Mouse (Mus musculus) midbrain, embryonic 11.5 days (tissue): ENCODE data around the gene Cyp26a1. TPM values are rescaled to one million over a fixed set of nuclear protein-coding genes. Genes with fewer than 3 reads are reported as not detected.

Experiments used
- ATAC-seq: fragments of 200-750 bp; cut with Nextera tagmentation; 2 replicates; pipeline ENCODE4 v1.8.0; 2017; ENCODE audit warnings: moderate TSS enrichment, moderate library complexity; ENCODE audit not compliant: low FRiP score
- DNase-seq: peaks from one replicate; pipeline ENCODE4 v3.0.0; 2015; ENCODE audit warnings: low spot score; ENCODE audit errors: missing footprints
- H3K27ac ChIP-seq: fragments of 300-500 bp; sonication (generic); 2 replicates; pipeline ENCODE4 v1.5.1; 2014; ENCODE audit warnings: low read depth, low read length
- H3K27me3 ChIP-seq: fragments of 300-500 bp; sonication (generic); 2 replicates; pipeline ENCODE4 v1.6.1; 2014; ENCODE audit warnings: mild to moderate bottlenecking, low read length, moderate library complexity, mixed read lengths; ENCODE audit not compliant: control insufficient read depth, insufficient read depth
- H3K36me3 ChIP-seq: fragments of 300-500 bp; sonication (generic); 2 replicates; pipeline ENCODE4 v1.6.1; 2014; ENCODE audit warnings: mild to moderate bottlenecking, low read length, moderate library complexity, mixed read lengths; ENCODE audit not compliant: control insufficient read depth, insufficient read depth
- H3K4me1 ChIP-seq: fragments of 300-500 bp; sonication (generic); 2 replicates; pipeline ENCODE4 v1.6.1; 2014; ENCODE audit warnings: low read length; ENCODE audit not compliant: control insufficient read depth, insufficient read depth
- H3K4me2 ChIP-seq: fragments of 300-500 bp; sonication (generic); 2 replicates; pipeline ENCODE4 v1.6.1; 2014; ENCODE audit warnings: mild to moderate bottlenecking, moderate library complexity
- H3K4me3 ChIP-seq: fragments of 300-500 bp; sonication (generic); 2 replicates; pipeline ENCODE4 v1.5.1; 2014; ENCODE audit warnings: low read depth, low read length
- H3K9ac ChIP-seq: fragments of 300-500 bp; sonication (generic); 2 replicates; pipeline ENCODE4 v1.6.1; 2014; ENCODE audit warnings: low read length
- H3K9me3 ChIP-seq: fragments of 300-500 bp; sonication (generic); 2 replicates; pipeline ENCODE4 v1.6.1; 2016; ENCODE audit warnings: low read length; ENCODE audit not compliant: control insufficient read depth
- WGBS: fragments of 180-500 bp; shearing (Covaris S2); extraction: QIAGEN DNeasy Blood & Tissue Kit; methylation state at CpG from one replicate; pipeline ENCODE4 v1.1.7; 2014; 5-methylcytosine and 5-hydroxymethylcytosine counted together
- polyA plus RNA-seq: library from polyadenylated mRNA; unstranded; fragments of >200 nt; fragmentation: Nextera tagmentation; extraction: Ambion mirVana; gene quantifications from 2 replicates; pipeline ENCODE4 v1.2.1, GENCODE M21; 2014

Cyp26a1 gene
- 0.92 and 1.0 TPM in 2 replicates for polyA plus RNA-seq

- Histone ChIP-seq H3K4me3 (peak within 1 kb of the TSS; percentile 17), H3K27me3 (peaks cover 95% of the 10 kb centered on the region), H3K4me2 (peak within 1 kb of the TSS; percentile 29), H3K27ac (no peak within 1 kb of the TSS), H3K4me1 (peaks cover 26% of the 10 kb centered on the region), H3K36me3 (no peaks in the 10 kb centered on the region), H3K9me3 (no peaks in the 10 kb centered on the region), H3K9ac (no peak within 1 kb of the TSS)
- DNase-seq (peak; percentile 95), ATAC-seq (no peak)
- under 1% methylated on average over 51 of the region's 51 CpGs for WGBS
These were observed at the start of gene Cyp26a1 for GRCm38 (mm10) chr19:37697651-37698272. Cyp26a1 (plus strand) TSS chr19:37697798.

- WGBS = 37% methylated on average over 2 of the region's 2 CpGs
These were observed 49.6 kb upstream of the Cyp26a1 start for GRCm38 (mm10) chr19:37647994-37648393.

GRCm38 (mm10) chr19:37650526-37650925, 47.1 kb upstream of the Cyp26a1 start:
- no peak overlapping the region for H3K9ac ChIP-seq
- H3K4me3 ChIP-seq = no peak overlapping the region
- H3K27ac ChIP-seq = no peak overlapping the region
- H3K27me3 ChIP-seq = peaks cover 3% of the 10 kb centered on the region
- no peaks in the 10 kb centered on the region for H3K9me3 ChIP-seq
- H3K4me1 ChIP-seq = peaks cover 9% of the 10 kb centered on the region
- no peak for DNase-seq
- WGBS = 78% methylated on average over 2 of the region's 2 CpGs
- H3K4me2 ChIP-seq = no peak overlapping the region
- H3K36me3 ChIP-seq = no peaks in the 10 kb centered on the region
- ATAC-seq = no peak

More at GRCm38 (mm10) chr19:37647994-37648393, 49.6 kb upstream of the Cyp26a1 start:
- H3K9ac ChIP-seq = no peak overlapping the region
- H3K27ac ChIP-seq = no peak overlapping the region
- H3K4me2 ChIP-seq = no peak overlapping the region
- no peaks in the 10 kb centered on the region; the same call in 1 of the 2 replicates for H3K27me3 ChIP-seq
- ATAC-seq (no peak), DNase-seq (no peak)
- H3K4me1 ChIP-seq = no peaks in the 10 kb centered on the region; the same call in 1 of the 2 replicates
- no peaks in the 10 kb centered on the region for H3K36me3 ChIP-seq
- H3K4me3 ChIP-seq = no peak overlapping the region
- H3K9me3 ChIP-seq = no peaks in the 10 kb centered on the region

GRCm38 (mm10) chr19:37654012-37654411, 43.6 kb upstream of the Cyp26a1 start:
- Histone ChIP-seq H3K9me3 (no peaks in the 10 kb centered on the region), H3K27ac (no peak overlapping the region), H3K4me2 (no peak overlapping the region), H3K4me3 (no peak overlapping the region), H3K4me1 (peaks cover 22% of the 10 kb centered on the region), H3K27me3 (peaks cover 3% of the 10 kb centered on the region), H3K36me3 (no peaks in the 10 kb centered on the region), H3K9ac (no peak overlapping the region)
- WGBS = 12% methylated on average over 5 of the region's 5 CpGs
- peak; percentile 86 for DNase-seq
- no peak; the same call in 1 of the 2 replicates for ATAC-seq

- WGBS = 2% methylated on average over 9 of the region's 9 CpGs
- H3K9me3 ChIP-seq = no peaks in the 10 kb centered on the region
- H3K36me3 ChIP-seq = no peaks in the 10 kb centered on the region
- peak overlapping the region; percentile 10; the same call in 1 of the 2 replicates for H3K4me2 ChIP-seq
- H3K27ac ChIP-seq = no peak overlapping the region
- DNase-seq (peak; percentile 88), ATAC-seq (peak; percentile 69)
- H3K4me1 ChIP-seq = peaks cover 22% of the 10 kb centered on the region
- no peak overlapping the region for H3K4me3 ChIP-seq
- H3K9ac ChIP-seq = no peak overlapping the region
- H3K27me3 ChIP-seq = peaks cover 3% of the 10 kb centered on the region
These were observed 41.2 kb upstream of the Cyp26a1 start for GRCm38 (mm10) chr19:37656441-37656840.

GRCm38 (mm10) chr19:37665256-37665655, 32.3 kb upstream of the Cyp26a1 start:
- no peak overlapping the region for H3K4me2 ChIP-seq
- H3K4me1 ChIP-seq = no peaks in the 10 kb centered on the region
- H3K9ac ChIP-seq = no peak overlapping the region
- ATAC-seq (no peak), DNase-seq (no peak)
- no peaks in the 10 kb centered on the region for H3K27me3 ChIP-seq
- H3K27ac ChIP-seq = no peak overlapping the region
- WGBS = 71% methylated on average over 6 of the region's 6 CpGs
- no peaks in the 10 kb centered on the region for H3K36me3 ChIP-seq
- no peak overlapping the region for H3K4me3 ChIP-seq
- H3K9me3 ChIP-seq = no peaks in the 10 kb centered on the region

GRCm38 (mm10) chr19:37667855-37668594, 29.6 kb upstream of the Cyp26a1 start:
- Histone ChIP-seq H3K4me1 (0 out of 2 replicates have a peak, but pooled peaks cover 4% of the 10 kb centered on the region), H3K9ac (no peak overlapping the region), H3K27me3 (no peaks in the 10 kb centered on the region), H3K4me2 (no peak overlapping the region), H3K36me3 (no peaks in the 10 kb centered on the region), H3K9me3 (no peaks in the 10 kb centered on the region), H3K27ac (no peak overlapping the region), H3K4me3 (no peak overlapping the region)
- WGBS = 57% methylated on average over 13 of the region's 13 CpGs
- ATAC-seq (no peak), DNase-seq (no peak)

GRCm38 (mm10) chr19:37668657-37669056, 28.9 kb upstream of the Cyp26a1 start:
- Histone ChIP-seq H3K9ac (no peak overlapping the region), H3K4me2 (no peak overlapping the region), H3K4me3 (no peak overlapping the region), H3K4me1 (0 out of 2 replicates have a peak, but pooled peaks cover 4% of the 10 kb centered on the region), H3K36me3 (no peaks in the 10 kb centered on the region), H3K9me3 (no peaks in the 10 kb centered on the region), H3K27me3 (no peaks in the 10 kb centered on the region), H3K27ac (no peak overlapping the region)
- ATAC-seq (no peak), DNase-seq (no peak)
- WGBS = 84% methylated on average over 5 of the region's 5 CpGs

GRCm38 (mm10) chr19:37669486-37669885, 28.1 kb upstream of the Cyp26a1 start:
- DNase-seq (no peak), ATAC-seq (no peak)
- Histone ChIP-seq H3K4me2 (no peak overlapping the region), H3K9ac (no peak overlapping the region), H3K4me1 (0 out of 2 replicates have a peak, but pooled peaks cover 4% of the 10 kb centered on the region), H3K9me3 (no peaks in the 10 kb centered on the region), H3K27me3 (no peaks in the 10 kb centered on the region), H3K27ac (no peak overlapping the region), H3K4me3 (no peak overlapping the region), H3K36me3 (no peaks in the 10 kb centered on the region)
- WGBS = 72% methylated on average over 5 of the region's 5 CpGs
